Mouse (Mus musculus): ENCODE measurements around the gene Gtf2h3. TPM values are rescaled to one million over a fixed set of nuclear protein-coding genes. Genes with fewer than 3 reads are reported as not detected.
"Not testable (repeated sequence)": the region's sequence is repeated elsewhere in the genome, so short reads cannot be mapped to it uniquely, and the experiment has no call there.

The Gtf2h3 gene
- polyA plus RNA-seq, 1 experiment from 2014 or later = 45.3 TPM

- peak within 1 kb of the TSS; percentile 92 for H3K27ac ChIP-seq (ENCODE audit: poor library complexity, severe bottlenecking)
- peak; percentile 93 for ATAC-seq (ENCODE audit: insufficient number of reproducible peaks, low FRiP score)
These were observed 38.6 kb upstream of the Gtf2h3 start, which contains the start of gene Tmed2 for GRCm38 (mm10) chr5:124540383-124540786. Gene Tmed2, plus strand, starts transcription at chr5:124540695.

GRCm38 (mm10) chr5:124540905-124541601 is 37.9 kb upstream of the Gtf2h3 start:
- H3K36me3 ChIP-seq = peaks cover 33% of the 10 kb centered on the region
- peak overlapping the region; percentile 87 for H3K4me3 ChIP-seq
- WGBS = 2% methylated on average over 55 of the region's 89 CpGs
- peak overlapping the region; percentile 80 for H3K4me2 ChIP-seq
- peak overlapping the region; percentile 92 for H3K27ac ChIP-seq (ENCODE audit: poor library complexity, severe bottlenecking)
- no peaks in the 10 kb centered on the region for H3K27me3 ChIP-seq (replicated peaks)
- ATAC-seq (ENCODE audit: insufficient number of reproducible peaks, low FRiP score) = peak; percentile 80
- peak overlapping the region; percentile 94 for H3K9ac ChIP-seq
- no peaks in the 10 kb centered on the region for H3K9me3 ChIP-seq (replicated peaks)
- peaks cover 18% of the 10 kb centered on the region for H3K4me1 ChIP-seq (replicated peaks)

More at GRCm38 (mm10) chr5:124540383-124540786, 38.6 kb upstream of the Gtf2h3 start, which contains the start of gene Tmed2:
- H3K9ac ChIP-seq = peak within 1 kb of the TSS; percentile 94
- H3K4me2 ChIP-seq = peak within 1 kb of the TSS; percentile 80
- under 1% methylated on average over 35 of the region's 35 CpGs for WGBS
- H3K27me3 ChIP-seq (replicated peaks) = no peaks in the 10 kb centered on the region
- H3K4me3 ChIP-seq = peak within 1 kb of the TSS; percentile 87
- peaks cover 18% of the 10 kb centered on the region for H3K4me1 ChIP-seq (replicated peaks)
- no peaks in the 10 kb centered on the region for H3K9me3 ChIP-seq (replicated peaks)
- peaks cover 27% of the 10 kb centered on the region for H3K36me3 ChIP-seq

- Histone ChIP-seq H3K36me3 (peaks cover 39% of the 10 kb centered on the region), H3K9ac (peak overlapping the region; percentile 94), H3K9me3 (replicated peaks) (no peaks in the 10 kb centered on the region), H3K4me2 (peak overlapping the region; percentile 80), H3K27ac (ENCODE audit: poor library complexity, severe bottlenecking) (no peak overlapping the region), H3K4me1 (replicated peaks) (peaks cover 17% of the 10 kb centered on the region), H3K4me3 (peak overlapping the region; percentile 87), H3K27me3 (replicated peaks) (no peaks in the 10 kb centered on the region)
- WGBS = 8% methylated on average over 8 of the region's 8 CpGs
- ATAC-seq (ENCODE audit: insufficient number of reproducible peaks, low FRiP score) = no peak
These were observed 37.4 kb upstream of the Gtf2h3 start for GRCm38 (mm10) chr5:124541602-124541973.

GRCm38 (mm10) chr5:124550737-124551136 is 28.2 kb upstream of the Gtf2h3 start:
- not testable (repeated sequence) for H3K9ac ChIP-seq; ATAC-seq (ENCODE audit: insufficient number of reproducible peaks, low FRiP score); H3K4me3 ChIP-seq; H3K27ac ChIP-seq (ENCODE audit: poor library complexity, severe bottlenecking); H3K9me3 ChIP-seq (replicated peaks); H3K27me3 ChIP-seq (replicated peaks); H3K4me2 ChIP-seq
- 86% methylated on average over 4 of the region's 4 CpGs for WGBS
- peaks cover 11% of the 10 kb centered on the region for H3K4me1 ChIP-seq (replicated peaks)
- H3K36me3 ChIP-seq = peaks cover 49% of the 10 kb centered on the region

GRCm38 (mm10) chr5:124551349-124552093 is 27.4 kb upstream of the Gtf2h3 start:
- peak overlapping the region; percentile 73 for H3K9ac ChIP-seq
- H3K27me3 ChIP-seq (replicated peaks); H3K9me3 ChIP-seq (replicated peaks); ATAC-seq (ENCODE audit: insufficient number of reproducible peaks, low FRiP score); H3K27ac ChIP-seq (ENCODE audit: poor library complexity, severe bottlenecking): not testable (repeated sequence)
- 29% methylated on average over 5 of the region's 5 CpGs for WGBS
- peak overlapping the region; percentile 73 for H3K4me3 ChIP-seq
- H3K36me3 ChIP-seq = peaks cover 42% of the 10 kb centered on the region
- H3K4me1 ChIP-seq (replicated peaks) = peaks cover 11% of the 10 kb centered on the region
- peak overlapping the region; percentile 86 for H3K4me2 ChIP-seq

GRCm38 (mm10) chr5:124552094-124552472 is 26.9 kb upstream of the Gtf2h3 start:
- 10% methylated on average over 9 of the region's 9 CpGs for WGBS
- H3K36me3 ChIP-seq = peaks cover 42% of the 10 kb centered on the region
- peak overlapping the region; percentile 70 for H3K27ac ChIP-seq (ENCODE audit: poor library complexity, severe bottlenecking)
- H3K4me3 ChIP-seq = peak overlapping the region; percentile 73
- H3K4me1 ChIP-seq (replicated peaks) = peaks cover 11% of the 10 kb centered on the region
- ATAC-seq (ENCODE audit: insufficient number of reproducible peaks, low FRiP score) = no peak
- H3K4me2 ChIP-seq = peak overlapping the region; percentile 86
- no peaks in the 10 kb centered on the region for H3K27me3 ChIP-seq (replicated peaks)
- H3K9ac ChIP-seq = peak overlapping the region; percentile 73
- H3K9me3 ChIP-seq (replicated peaks) = no peaks in the 10 kb centered on the region

- H3K4me3 ChIP-seq = peak within 1 kb of the TSS; percentile 73
- peak within 1 kb of the TSS; percentile 70 for H3K27ac ChIP-seq (ENCODE audit: poor library complexity, severe bottlenecking)
- H3K4me1 ChIP-seq (replicated peaks) = peaks cover 11% of the 10 kb centered on the region
- peak within 1 kb of the TSS; percentile 86 for H3K4me2 ChIP-seq
- ATAC-seq (ENCODE audit: insufficient number of reproducible peaks, low FRiP score) = peak; percentile 87
- H3K27me3 ChIP-seq (replicated peaks) = no peaks in the 10 kb centered on the region
- H3K36me3 ChIP-seq = peaks cover 42% of the 10 kb centered on the region
- H3K9ac ChIP-seq = peak within 1 kb of the TSS; percentile 73
- WGBS = under 1% methylated on average over 66 of the region's 66 CpGs
- no peaks in the 10 kb centered on the region for H3K9me3 ChIP-seq (replicated peaks)
These were observed 26.2 kb upstream of the Gtf2h3 start, which contains the start of gene Ddx55 for GRCm38 (mm10) chr5:124552558-124553307. Gene Ddx55, plus strand, starts transcription at chr5:124552864.

- H3K4me3 ChIP-seq = 0 out of 2 replicates have a peak overlapping the region, but pooled peaks have one; percentile 6
- no peaks in the 10 kb centered on the region for H3K9me3 ChIP-seq (replicated peaks)
- H3K36me3 ChIP-seq = peaks cover 43% of the 10 kb centered on the region
- no peak overlapping the region for H3K27ac ChIP-seq (ENCODE audit: poor library complexity, severe bottlenecking)
- WGBS = 74% methylated on average over 6 of the region's 6 CpGs
- no peaks in the 10 kb centered on the region for H3K27me3 ChIP-seq (replicated peaks)
- peak overlapping the region; percentile 9; the same call in 1 of the 2 replicates for H3K9ac ChIP-seq
- peaks cover 11% of the 10 kb centered on the region for H3K4me1 ChIP-seq (replicated peaks)
- H3K4me2 ChIP-seq = peak overlapping the region; percentile 86
- no peak for ATAC-seq (ENCODE audit: insufficient number of reproducible peaks, low FRiP score)
These were observed 25.3 kb upstream of the Gtf2h3 start for GRCm38 (mm10) chr5:124553607-124554006.

- peaks cover 11% of the 10 kb centered on the region for H3K4me1 ChIP-seq (replicated peaks)
- H3K4me2 ChIP-seq = no peak overlapping the region
- 73% methylated on average over 1 of the region's 1 CpGs for whole genome bisulfite sequencing
- H3K27ac ChIP-seq (ENCODE audit: poor library complexity, severe bottlenecking) = no peak overlapping the region
- H3K36me3 ChIP-seq = peaks cover 55% of the 10 kb centered on the region
- H3K27me3 ChIP-seq (replicated peaks) = no peaks in the 10 kb centered on the region
- no peak for ATAC-seq (ENCODE audit: insufficient number of reproducible peaks, low FRiP score)
- H3K9me3 ChIP-seq (replicated peaks) = no peaks in the 10 kb centered on the region
- no peak overlapping the region for H3K4me3 ChIP-seq
- H3K9ac ChIP-seq = no peak overlapping the region
These were observed 23.8 kb upstream of the Gtf2h3 start for GRCm38 (mm10) chr5:124555145-124555544.

GRCm38 (mm10) chr5:124571068-124571467 is 7.9 kb upstream of the Gtf2h3 start:
- Histone ChIP-seq H3K27me3 (replicated peaks) (no peaks in the 10 kb centered on the region), H3K4me2 (no peak overlapping the region), H3K9ac (no peak overlapping the region), H3K36me3 (peaks cover 98% of the 10 kb centered on the region), H3K27ac (ENCODE audit: poor library complexity, severe bottlenecking) (no peak overlapping the region), H3K9me3 (replicated peaks) (no peaks in the 10 kb centered on the region), H3K4me1 (replicated peaks) (0 out of 2 replicates have a peak, but pooled peaks cover 3% of the 10 kb centered on the region), H3K4me3 (no peak overlapping the region)
- no peak for ATAC-seq (ENCODE audit: insufficient number of reproducible peaks, low FRiP score)
- 79% methylated on average over 12 of the region's 12 CpGs for WGBS

All from heart, embryonic 12.5 days (tissue).